Mouse (Mus musculus) spleen, adult 2 months (tissue): ENCODE measurements at regions not wholly inside any gene's neighbourhood (a gene's known extent, or its start where the extent isn't known, plus 50 kb on each side); places are given as distances from the start of the nearest gene placed in this dataset.

Experiments used
- DNase-seq, 2 experiments: peaks; one replicate each; pipeline versions ENCODE4 v3.0.0 to v3.0.0-alpha.2; 2012 to 2021; ENCODE audit warnings: low spot score in 2 of 2, low read depth in 1 of 2
- H3K27ac ChIP-seq: fragments of 200-500 bp; 2 replicates; pipeline ENCODE4 v1.5.1; 2012; ENCODE audit warnings: low read length, inconsistent platforms; ENCODE audit not compliant: insufficient read depth
- H3K27me3 ChIP-seq: fragments of 200-500 bp; 2 replicates; pipeline ENCODE4 v1.6.1; 2012; ENCODE audit warnings: mild to moderate bottlenecking, moderate library complexity, low read length, inconsistent platforms; ENCODE audit not compliant: control insufficient read depth, insufficient read depth
- H3K36me3 ChIP-seq: fragments of 200-500 bp; 2 replicates; pipeline ENCODE4 v1.6.1; 2012; ENCODE audit warnings: mild to moderate bottlenecking, low read length, inconsistent platforms; ENCODE audit not compliant: control insufficient read depth, insufficient read depth
- H3K4me1 ChIP-seq: fragments of 200-500 bp; 2 replicates; pipeline ENCODE4 v1.6.1; 2011; ENCODE audit warnings: inconsistent platforms; ENCODE audit not compliant: control insufficient read depth, insufficient read depth, insufficient read length
- H3K4me3 ChIP-seq: fragments of 200-500 bp; 2 replicates; pipeline ENCODE4 v1.5.1; 2011; ENCODE audit warnings: mild to moderate bottlenecking, inconsistent platforms; ENCODE audit not compliant: insufficient read depth, insufficient read length; ENCODE audit errors: extremely low read depth
- CTCF ChIP-seq: fragments of 200-500 bp; IDR thresholded peaks from 2 replicates; pipeline ENCODE4 v1.5.1; 2011; ENCODE audit warnings: mild to moderate bottlenecking, inconsistent platforms; ENCODE audit not compliant: insufficient read depth, insufficient read length, insufficient replicate concordance; ENCODE audit errors: extremely low read depth
- POLR2A ChIP-seq: fragments of 200-500 bp; IDR thresholded peaks from 2 replicates; pipeline ENCODE4 v1.6.1; 2011; ENCODE audit warnings: low read depth, low read length, inconsistent platforms
- WGBS: fragments of 180-500 bp; shearing (Covaris S2); methylation state at CpG from one replicate; pipeline ENCODE4 v1.1.7; 2018; 5-methylcytosine and 5-hydroxymethylcytosine counted together

DNA sequence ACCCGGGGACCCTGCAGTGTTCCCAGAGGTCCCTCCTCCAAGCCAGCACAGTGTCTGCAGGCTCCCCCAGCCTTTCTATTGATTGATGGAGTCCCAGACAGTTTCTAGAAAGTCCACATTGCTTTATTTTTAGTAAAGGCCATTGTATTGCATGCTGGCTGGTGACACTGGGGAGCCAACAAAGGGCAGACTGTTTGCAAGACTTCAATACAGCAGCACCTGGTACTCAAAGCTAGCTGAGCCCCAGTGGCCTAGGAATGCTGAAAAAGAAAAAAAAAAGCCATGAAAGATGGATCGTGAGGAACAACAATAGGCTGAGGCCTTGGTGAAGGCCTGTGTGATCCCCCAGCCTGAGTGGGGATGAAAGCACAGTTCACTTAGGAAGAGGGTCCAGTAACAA is 336.6 kb downstream of the Tns1 start:
- DNase-seq, result no peak
- H3K36me3 ChIP-seq, result no peaks in the 10 kb centered on the region
- TF ChIP-seq POLR2A (no peak), CTCF (no peak)
- no peaks in the 10 kb centered on the region for H3K4me1 ChIP-seq
- no peak overlapping the region for H3K27ac ChIP-seq
- no peaks in the 10 kb centered on the region for H3K27me3 ChIP-seq
- WGBS, result 85% methylated on average over 2 of the region's 2 CpGs
- H3K4me3 ChIP-seq, result no peak overlapping the region

GRCm38 (mm10) chr1:73787224-73787623 is 337.0 kb downstream of the Tns1 start:
- WGBS, result 91% methylated on average over 7 of the region's 7 CpGs
- TF ChIP-seq CTCF (no peak), POLR2A (no peak)
- Histone ChIP-seq H3K27me3 (no peaks in the 10 kb centered on the region), H3K4me3 (no peak overlapping the region), H3K27ac (no peak overlapping the region), H3K4me1 (no peaks in the 10 kb centered on the region), H3K36me3 (no peaks in the 10 kb centered on the region)
- no peak for DNase-seq

DNA sequence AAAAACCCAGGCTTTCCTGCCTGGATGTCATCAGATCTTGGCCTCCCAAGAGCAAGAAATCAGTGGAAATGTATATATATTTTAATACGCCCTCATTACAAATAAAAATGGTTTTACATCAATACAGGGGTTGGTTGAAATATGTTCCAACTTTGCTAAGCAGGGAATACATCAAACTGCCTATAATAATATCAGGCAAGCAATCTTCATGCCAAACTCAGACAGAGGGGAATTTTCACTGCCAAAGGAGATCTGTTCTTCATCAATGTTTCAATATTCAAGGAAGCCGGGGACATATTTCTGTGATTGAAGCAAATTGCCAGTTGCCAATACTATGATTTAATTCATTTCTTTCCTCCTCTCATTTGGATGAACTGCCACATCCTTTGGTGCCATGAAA is 340.9 kb downstream of the Tns1 start:
- Histone ChIP-seq H3K27ac (no peak overlapping the region), H3K4me1 (no peaks in the 10 kb centered on the region), H3K4me3 (no peak overlapping the region), H3K36me3 (no peaks in the 10 kb centered on the region), H3K27me3 (no peaks in the 10 kb centered on the region)
- no peak for DNase-seq
- TF ChIP-seq CTCF (no peak), POLR2A (no peak)
- WGBS, result 91% methylated on average over 2 of the region's 2 CpGs

- Histone ChIP-seq H3K36me3 (no peaks in the 10 kb centered on the region), H3K27me3 (no peaks in the 10 kb centered on the region), H3K4me3 (no peak overlapping the region), H3K4me1 (no peaks in the 10 kb centered on the region), H3K27ac (no peak overlapping the region)
- no peak for DNase-seq
- WGBS, result 86% methylated on average over 2 of the region's 2 CpGs
- no peak for TF ChIP-seq CTCF
- TF ChIP-seq POLR2A, result no peak
These were observed 341.4 kb downstream of the Tns1 start for GRCm38 (mm10) chr1:73782871-73783270.

DNA sequence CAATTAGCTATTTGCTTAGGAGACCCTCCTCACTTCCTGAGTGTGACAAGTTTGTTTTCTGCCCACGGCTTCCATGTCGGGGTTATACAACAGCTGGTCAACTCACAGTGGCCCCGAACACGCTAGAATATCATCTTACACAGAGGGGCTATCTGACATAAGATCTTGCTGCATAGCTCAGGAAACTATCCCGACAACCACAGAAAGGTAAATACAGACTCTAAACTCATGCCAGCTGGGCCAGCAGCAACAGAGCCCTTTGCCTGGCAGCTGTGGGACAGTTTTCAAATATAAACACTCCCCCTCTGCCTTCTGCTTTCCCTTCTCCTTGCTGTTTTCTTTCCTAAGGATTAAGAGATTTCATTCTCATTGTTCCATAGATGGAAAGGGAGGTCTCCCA is 352.5 kb downstream of the Tns1 start:
- DNase-seq, result no peak
- Histone ChIP-seq H3K4me3 (no peak overlapping the region), H3K36me3 (no peaks in the 10 kb centered on the region), H3K4me1 (no peaks in the 10 kb centered on the region), H3K27ac (no peak overlapping the region), H3K27me3 (no peaks in the 10 kb centered on the region)
- WGBS, result 41% methylated on average over 5 of the region's 5 CpGs
- TF ChIP-seq POLR2A (no peak), CTCF (no peak)

- H3K4me1 ChIP-seq, result no peaks in the 10 kb centered on the region
- H3K36me3 ChIP-seq, result no peaks in the 10 kb centered on the region
- 89% methylated on average over 5 of the region's 5 CpGs for WGBS
- TF ChIP-seq CTCF, result no peak
- TF ChIP-seq POLR2A, result no peak
- H3K27me3 ChIP-seq, result no peaks in the 10 kb centered on the region
- no peak overlapping the region for H3K4me3 ChIP-seq
- no peak overlapping the region for H3K27ac ChIP-seq
- no peak for DNase-seq
These were observed 353.6 kb downstream of the Tns1 start for GRCm38 (mm10) chr1:73770631-73771030.

- Histone ChIP-seq H3K27me3 (no peaks in the 10 kb centered on the region), H3K4me1 (no peaks in the 10 kb centered on the region), H3K36me3 (no peaks in the 10 kb centered on the region), H3K27ac (no peak overlapping the region), H3K4me3 (no peak overlapping the region)
- WGBS, result 71% methylated on average over 5 of the region's 5 CpGs
- no peak for DNase-seq
- TF ChIP-seq CTCF (no peak), POLR2A (no peak)
These were observed 359.5 kb downstream of the Tns1 start for GRCm38 (mm10) chr1:73764611-73765333.
